ENCODE assay signal across 10 mouse cellular contexts in genomic region chr16:20714307-20715080, GRCm38 (mm10). TPM values are rescaled to one million over a fixed set of nuclear protein-coding genes. Genes with fewer than 3 reads are reported as not detected.
DNase-seq lines count a peak whose midpoint lies in the region; ATAC-seq and TF ChIP-seq lines count a peak whose summit lies in the region.
"Had no signal": no experiment of that assay in that cellular context is flagged by ENCODE, and none has a peak within 500 bp of the region (broad histone marks: within the 10 kb centered on the region; RNA-seq: fewer than 3 reads in every experiment).

No protein-coding gene starts in this region.

- H3K4me1 ChIP-seq in embryonic facial prominence, embryonic 14.5 days (ENCODE audit: control insufficient read depth, insufficient read depth, low read length): peaks cover 19% of the 10 kb centered on the region
- H3K4me1 ChIP-seq in limb, embryonic 12.5 days (replicated peaks): peaks cover 35% of the 10 kb centered on the region
- peaks cover 24% of the 10 kb centered on the region; the same call in 1 of the 2 replicates for H3K4me1 ChIP-seq in stomach, embryonic 14.5 days (ENCODE audit: control insufficient read depth, insufficient read depth, low read length)

- WGBS in embryonic facial prominence, embryonic 14.5 days: 49% methylated on average over 11 of the region's 11 CpGs
- 46% methylated on average over 11 of the region's 11 CpGs for WGBS in limb, embryonic 12.5 days
- WGBS in stomach, embryonic 14.5 days: 28% methylated on average over 11 of the region's 11 CpGs

- peak overlapping the region; percentile 61 for H3K4me3 ChIP-seq in left cerebral cortex, adult 2 months
- peak overlapping the region; percentile 71; the same call in 1 of the 2 replicates for H3K4me3 ChIP-seq in embryonic facial prominence, embryonic 14.5 days (ENCODE audit: low read depth, low read length)
- H3K4me3 ChIP-seq in limb, embryonic 12.5 days (replicated peaks): peak overlapping the region; percentile 66
- peak overlapping the region; percentile 58 for H3K4me3 ChIP-seq in stomach, embryonic 14.5 days (ENCODE audit: low read depth, low read length)

- no peaks in the 10 kb centered on the region for H3K9me3 ChIP-seq in embryonic facial prominence, embryonic 14.5 days (ENCODE audit: control insufficient read depth, low read length)
- H3K9me3 ChIP-seq in limb, embryonic 12.5 days: no peaks in the 10 kb centered on the region
- no peaks in the 10 kb centered on the region for H3K9me3 ChIP-seq in stomach, embryonic 14.5 days (ENCODE audit: control insufficient read depth, low read depth, low read length)

- ATAC-seq in embryonic facial prominence, embryonic 14.5 days (ENCODE audit: low read depth): no peak
- no peak for ATAC-seq in limb, embryonic 12.5 days (ENCODE audit: insufficient number of reproducible peaks, insufficient read depth, low FRiP score, low TSS enrichment, low read depth)
- ATAC-seq in stomach, embryonic 14.5 days (ENCODE audit: insufficient number of reproducible peaks, insufficient read depth, low FRiP score, low read depth): no peak
- ATAC-seq: inflammation-experienced regulatory T-cells, adult 6 months had no signal

- DNase-seq in left cerebral cortex, adult 2 months (ENCODE audit: extremely low spot score in 1 of 2, low spot score in 2 of 2): no peak
- no peak for DNase-seq in left cerebral cortex, postnatal 14 days (ENCODE audit: low spot score in 2 of 2)
- DNase-seq in embryonic facial prominence, embryonic 14.5 days (ENCODE audit: low spot score): no peak
- no peak for DNase-seq in frontal cortex, postnatal 25 days (ENCODE audit: low spot score in 2 of 2)
- DNase-seq in kidney, postnatal 10 days: no peak
- DNase-seq in left cerebral cortex, adult 18-20 months (ENCODE audit: low spot score in 2 of 2): no peak
- DNase-seq: adrenal gland, postnatal 10 days had no signal

- H3K4me2 ChIP-seq in embryonic facial prominence, embryonic 14.5 days (ENCODE audit: low read depth, low read length): peak overlapping the region; percentile 92
- H3K4me2 ChIP-seq in limb, embryonic 12.5 days: peak overlapping the region; percentile 88
- peak overlapping the region; percentile 93 for H3K4me2 ChIP-seq in stomach, embryonic 14.5 days (replicated peaks; ENCODE audit: low read depth, low read length)

- H3K27ac ChIP-seq in left cerebral cortex, adult 2 months: peak overlapping the region; percentile 95
- no peak overlapping the region for H3K27ac ChIP-seq in embryonic facial prominence, embryonic 14.5 days (replicated peaks; ENCODE audit: low read depth, low read length)
- H3K27ac ChIP-seq in limb, embryonic 12.5 days: no peak overlapping the region
- no peak overlapping the region for H3K27ac ChIP-seq in stomach, embryonic 14.5 days (ENCODE audit: low read length)

- H3K9ac ChIP-seq in embryonic facial prominence, embryonic 14.5 days (ENCODE audit: low read depth, low read length): peak overlapping the region; percentile 81
- peak overlapping the region; percentile 80; the same call in 1 of the 2 replicates for H3K9ac ChIP-seq in limb, embryonic 12.5 days (replicated peaks)
- H3K9ac ChIP-seq in stomach, embryonic 14.5 days (replicated peaks; ENCODE audit: low read depth, low read length): no peak overlapping the region; the same call in 1 of the 2 replicates

- H3K36me3 ChIP-seq in embryonic facial prominence, embryonic 14.5 days (ENCODE audit: control insufficient read depth, insufficient read depth, low read length): peaks cover 37% of the 10 kb centered on the region
- peaks cover 42% of the 10 kb centered on the region for H3K36me3 ChIP-seq in limb, embryonic 12.5 days
- no peaks in the 10 kb centered on the region for H3K36me3 ChIP-seq in stomach, embryonic 14.5 days (ENCODE audit: control insufficient read depth, insufficient read depth, low read length)

- no peak for TF ChIP-seq CTCF in left cerebral cortex, adult 2 months (IDR thresholded peaks at IDR 0.05)

- intact Hi-C loops in left cerebral cortex, adult 2 months (cut with DNase I): loop anchor here (5.0 kb wide), 1 partner anchor 478 kb away; no protein-coding TSS in a partner anchor
- intact Hi-C loops in left cerebral cortex, postnatal 14 days (cut with DNase I): loop anchor here (5.0 kb wide), 2 partner anchors 183 to 478 kb away; no protein-coding TSS in a partner anchor

- no peaks in the 10 kb centered on the region for H3K27me3 ChIP-seq in embryonic facial prominence, embryonic 14.5 days (replicated peaks; ENCODE audit: control insufficient read depth, insufficient read depth, low read length)
- H3K27me3 ChIP-seq in limb, embryonic 12.5 days: no peaks in the 10 kb centered on the region
- no peaks in the 10 kb centered on the region for H3K27me3 ChIP-seq in stomach, embryonic 14.5 days (ENCODE audit: control insufficient read depth, insufficient read depth, low read length)

RNA-seq across cellular contexts. Expression of gene Polr2h, which starts 3.0 kb away (rescaled TPM):
- 10 to 100 TPM; 22.5 to 28.6 TPM for total RNA-seq in left cerebral cortex, adult 2 months (2021)
- 10 to 100 TPM; 21.4 to 29.5 TPM for total RNA-seq in left cerebral cortex, postnatal 14 days (2021)
- 107 and 115 TPM in 2 replicates for polyA plus RNA-seq in embryonic facial prominence, embryonic 14.5 days (2014; fragmentation: Nextera tagmentation; extraction: Ambion mirVana)
- 114 and 118 TPM in 2 replicates for polyA plus RNA-seq in limb, embryonic 12.5 days (2016; fragmentation: Nextera tagmentation; extraction: Ambion mirVana)
- 105 and 113 TPM in 2 replicates for polyA plus RNA-seq in stomach, embryonic 14.5 days (2014; fragmentation: Nextera tagmentation; extraction: Ambion mirVana)
- 10 to 100 TPM; 27.6 to 30.2 TPM for total RNA-seq in left cerebral cortex, adult 18-20 months (2021)

RNA-seq across cellular contexts. Expression of gene Clcn2, which starts 3.1 kb away (rescaled TPM):
- total RNA-seq in left cerebral cortex, adult 2 months (2021): 10 to 100 TPM; 74.8 to 79.3 TPM
- total RNA-seq in left cerebral cortex, postnatal 14 days (2021): 10 to 100 TPM; 56.5 to 58.7 TPM
- 11.9 and 13.3 TPM in 2 replicates for polyA plus RNA-seq in embryonic facial prominence, embryonic 14.5 days (2014; fragmentation: Nextera tagmentation; extraction: Ambion mirVana)
- 31.1 and 31.9 TPM in 2 replicates for polyA plus RNA-seq in limb, embryonic 12.5 days (2016; fragmentation: Nextera tagmentation; extraction: Ambion mirVana)
- polyA plus RNA-seq in stomach, embryonic 14.5 days (2014; fragmentation: Nextera tagmentation; extraction: Ambion mirVana): 13.2 and 15.8 TPM in 2 replicates
- 10 to 100 TPM; 54.8 to 67.2 TPM for total RNA-seq in left cerebral cortex, adult 18-20 months (2021)

RNA-seq across cellular contexts. Expression of gene Chrd, which starts 18.4 kb away (rescaled TPM):
- 10 to 100 TPM; 50.5 to 56.3 TPM for total RNA-seq in left cerebral cortex, adult 2 months (2021)
- 10 to 100 TPM; 26.9 to 36.6 TPM for total RNA-seq in left cerebral cortex, postnatal 14 days (2021)
- polyA plus RNA-seq in embryonic facial prominence, embryonic 14.5 days (2014; fragmentation: Nextera tagmentation; extraction: Ambion mirVana): 9.1 and 11.7 TPM in 2 replicates
- 5.0 and 5.1 TPM in 2 replicates for polyA plus RNA-seq in limb, embryonic 12.5 days (2016; fragmentation: Nextera tagmentation; extraction: Ambion mirVana)
- 4.5 and 5.4 TPM in 2 replicates for polyA plus RNA-seq in stomach, embryonic 14.5 days (2014; fragmentation: Nextera tagmentation; extraction: Ambion mirVana)
- 10 to 100 TPM; 39.9 to 47.0 TPM for total RNA-seq in left cerebral cortex, adult 18-20 months (2021)
- polyA plus RNA-seq: inflammation-experienced regulatory T-cells, adult 6 months had no signal

RNA-seq across cellular contexts. Expression of gene Thpo, which starts 19.8 kb away (rescaled TPM):
- 1 to 10 TPM; 7.5 to 8.7 TPM for total RNA-seq in left cerebral cortex, adult 2 months (2021)
- total RNA-seq in left cerebral cortex, postnatal 14 days (2021): 1 to 10 TPM; 3.8 to 4.5 TPM
- 0.54 and 0.89 TPM in 2 replicates for polyA plus RNA-seq in embryonic facial prominence, embryonic 14.5 days (2014; fragmentation: Nextera tagmentation; extraction: Ambion mirVana)
- 0.48 and 0.56 TPM in 2 replicates for polyA plus RNA-seq in limb, embryonic 12.5 days (2016; fragmentation: Nextera tagmentation; extraction: Ambion mirVana)
- polyA plus RNA-seq in stomach, embryonic 14.5 days (2014; fragmentation: Nextera tagmentation; extraction: Ambion mirVana): 0.88 and 1.2 TPM in 2 replicates
- total RNA-seq in left cerebral cortex, adult 18-20 months (2021): 1 to 10 TPM; 3.7 to 6.0 TPM
- polyA plus RNA-seq: inflammation-experienced regulatory T-cells, adult 6 months had no signal

RNA-seq across cellular contexts. Expression of gene Fam131a, which starts 21.5 kb away (rescaled TPM):
- 100 to 1,000 TPM; 320 to 343 TPM for total RNA-seq in left cerebral cortex, adult 2 months (2021)
- total RNA-seq in left cerebral cortex, postnatal 14 days (2021): 100 to 1,000 TPM; 381 to 399 TPM
- polyA plus RNA-seq in embryonic facial prominence, embryonic 14.5 days (2014; fragmentation: Nextera tagmentation; extraction: Ambion mirVana): 10.9 and 11.2 TPM in 2 replicates
- polyA plus RNA-seq in limb, embryonic 12.5 days (2016; fragmentation: Nextera tagmentation; extraction: Ambion mirVana): 5.3 and 7.4 TPM in 2 replicates
- polyA plus RNA-seq in stomach, embryonic 14.5 days (2014; fragmentation: Nextera tagmentation; extraction: Ambion mirVana): 7.5 and 8.3 TPM in 2 replicates
- total RNA-seq in left cerebral cortex, adult 18-20 months (2021): 100 to 1,000 TPM; 320 to 327 TPM
